Mouse (Mus musculus) stomach, embryonic 14.5 days (tissue): Measurements from ENCODE around the gene Nr1h4. TPM values are rescaled to one million over a fixed set of nuclear protein-coding genes. Genes with fewer than 3 reads are reported as not detected.
A peak's percentile ranks its signal among the peaks of the same experiment; 100 is the strongest.

ENCODE experiments used
- ATAC-seq: fragments of 200-750 bp; cut with Nextera tagmentation; 2 replicates; pipeline ENCODE4 v1.8.0; 2017; ENCODE audit warnings: low read depth, moderate TSS enrichment; ENCODE audit not compliant: insufficient number of reproducible peaks, insufficient read depth, low FRiP score
- H3K27ac ChIP-seq: fragments of 300-500 bp; sonication (generic); 2 replicates; pipeline ENCODE4 v1.5.1; 2014; ENCODE audit warnings: mild to moderate bottlenecking, low read length, moderate library complexity, mixed read lengths
- H3K27me3 ChIP-seq: fragments of 300-500 bp; sonication (generic); 2 replicates; pipeline ENCODE4 v1.6.1; 2014; ENCODE audit warnings: low read length, control low read depth, mixed read lengths; ENCODE audit not compliant: control insufficient read depth, insufficient read depth
- H3K36me3 ChIP-seq: fragments of 300-500 bp; sonication (generic); 2 replicates; pipeline ENCODE4 v1.6.1; 2014; ENCODE audit warnings: mild to moderate bottlenecking, control low read depth, low read length, moderate library complexity, mixed read lengths; ENCODE audit not compliant: control insufficient read depth, insufficient read depth
- H3K4me1 ChIP-seq: fragments of 300-500 bp; sonication (generic); 2 replicates; pipeline ENCODE4 v1.6.1; 2014; ENCODE audit warnings: low read length, control low read depth, mixed read lengths; ENCODE audit not compliant: control insufficient read depth, insufficient read depth
- H3K4me2 ChIP-seq: fragments of 300-500 bp; sonication (generic); replicated peaks from 2 replicates; pipeline ENCODE4 v1.6.1; 2014; ENCODE audit warnings: low read depth, low read length, control low read depth
- H3K4me3 ChIP-seq: fragments of 300-500 bp; sonication (generic); 2 replicates; pipeline ENCODE4 v1.5.1; 2014; ENCODE audit warnings: low read depth, low read length, control low read depth
- H3K9ac ChIP-seq: fragments of 300-500 bp; sonication (generic); replicated peaks from 2 replicates; pipeline ENCODE4 v1.6.1; 2014; ENCODE audit warnings: low read depth, mild to moderate bottlenecking, control low read depth, low read length, moderate library complexity, mixed read lengths
- H3K9me3 ChIP-seq: fragments of 300-500 bp; sonication (generic); 2 replicates; pipeline ENCODE4 v1.6.1; 2016; ENCODE audit warnings: low read depth, low read length, control low read depth; ENCODE audit not compliant: control insufficient read depth
- WGBS: fragments of 180-500 bp; shearing (Covaris S2); extraction: QIAGEN DNeasy Blood & Tissue Kit; methylation state at CpG from one replicate; pipeline ENCODE4 v1.1.7; 2014; 5-methylcytosine and 5-hydroxymethylcytosine counted together
- polyA plus RNA-seq: library from polyadenylated mRNA; unstranded; fragments of >200 nt; fragmentation: Nextera tagmentation; extraction: Ambion mirVana; gene quantifications from 2 replicates; pipeline ENCODE4 v1.2.1, GENCODE M21; 2014

The Nr1h4 gene
- polyA plus RNA-seq, 1 experiment from 2014 or later, result 1.9 TPM

DNA sequence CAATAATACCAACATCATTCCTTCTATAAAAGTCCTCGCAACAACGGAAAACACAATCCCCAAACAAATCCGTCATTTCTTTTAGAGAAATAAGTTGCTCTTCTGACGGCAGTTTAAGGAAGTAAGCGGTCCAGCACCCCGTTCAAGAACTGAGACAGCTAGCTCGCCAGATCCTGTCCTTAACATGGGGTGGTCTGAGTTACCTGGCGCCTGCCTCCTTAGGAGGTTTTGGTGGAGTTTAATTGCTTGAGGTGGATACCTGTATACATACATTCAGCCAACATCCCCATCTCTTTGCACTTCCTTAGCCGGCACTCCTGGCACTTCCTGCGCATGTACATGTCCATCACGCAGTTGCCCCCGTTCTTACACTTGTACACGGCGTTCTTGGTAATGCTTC, 50.3 kb downstream of the Nr1h4 start:
- Histone ChIP-seq H3K36me3 (no peaks in the 10 kb centered on the region), H3K4me2 (no peak overlapping the region), H3K27ac (no peak overlapping the region), H3K9me3 (no peaks in the 10 kb centered on the region), H3K4me1 (no peaks in the 10 kb centered on the region), H3K27me3 (no peaks in the 10 kb centered on the region), H3K4me3 (no peak overlapping the region), H3K9ac (no peak overlapping the region)
- ATAC-seq, result no peak
- 89% methylated on average over 14 of the region's 14 CpGs for WGBS

DNA sequence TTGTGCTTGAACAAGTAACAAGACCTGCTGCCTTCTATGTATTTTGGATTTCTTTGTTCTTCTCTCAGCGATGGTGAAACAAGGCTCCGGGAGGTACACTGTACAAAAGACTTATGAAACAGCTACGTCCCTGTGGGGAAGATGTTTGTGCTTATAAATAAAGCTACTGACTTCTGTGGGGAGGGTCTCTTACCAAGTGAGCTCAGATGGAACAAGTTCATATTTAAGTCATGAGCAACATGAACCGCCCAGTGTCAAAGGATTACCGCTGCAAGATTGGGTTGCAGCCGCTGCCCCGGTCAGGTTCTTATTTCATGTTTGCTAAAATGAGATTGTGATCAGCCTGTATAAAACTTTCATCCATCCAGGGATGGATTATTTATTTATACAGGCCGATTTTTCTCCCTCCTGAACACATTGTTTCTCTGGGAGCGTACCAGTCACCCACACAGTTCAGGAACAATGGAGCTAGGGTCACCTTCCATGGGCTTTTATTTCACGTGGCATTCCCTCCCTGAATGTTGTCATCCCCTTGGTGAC, 51.2 kb downstream of the Nr1h4 start:
- ATAC-seq, result no peak
- 65% methylated on average over 10 of the region's 10 CpGs for WGBS
- no peak overlapping the region for H3K4me3 ChIP-seq
- H3K36me3 ChIP-seq, result no peaks in the 10 kb centered on the region
- H3K9me3 ChIP-seq, result no peaks in the 10 kb centered on the region
- H3K9ac ChIP-seq, result no peak overlapping the region
- H3K4me2 ChIP-seq, result no peak overlapping the region
- no peaks in the 10 kb centered on the region for H3K27me3 ChIP-seq
- no peaks in the 10 kb centered on the region for H3K4me1 ChIP-seq
- H3K27ac ChIP-seq, result no peak overlapping the region

DNA sequence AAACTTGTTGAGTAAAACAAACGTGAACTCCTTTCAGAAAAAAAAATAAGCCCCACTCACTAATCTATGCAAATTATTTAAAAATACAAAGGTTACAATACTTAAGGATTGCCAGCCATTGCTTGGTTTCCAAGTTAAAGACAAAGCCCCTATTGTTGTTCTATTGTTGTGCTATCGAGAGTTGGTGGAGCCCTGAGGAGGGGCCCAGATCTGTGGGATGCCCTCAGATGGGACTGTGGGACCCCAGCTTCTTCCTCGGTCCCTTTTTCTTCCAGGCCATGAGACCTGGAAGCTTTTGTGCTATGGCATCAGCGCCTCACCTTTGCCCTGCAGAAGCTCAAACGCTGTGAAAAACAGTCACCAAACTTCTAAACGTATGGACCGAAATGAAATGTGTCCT, 51.7 kb downstream of the Nr1h4 start:
- Histone ChIP-seq H3K4me1 (no peaks in the 10 kb centered on the region), H3K36me3 (no peaks in the 10 kb centered on the region), H3K9ac (no peak overlapping the region), H3K4me2 (no peak overlapping the region), H3K27me3 (no peaks in the 10 kb centered on the region), H3K27ac (no peak overlapping the region), H3K9me3 (no peaks in the 10 kb centered on the region), H3K4me3 (no peak overlapping the region)
- 55% methylated on average over 7 of the region's 7 CpGs for WGBS
- no peak for ATAC-seq

DNA sequence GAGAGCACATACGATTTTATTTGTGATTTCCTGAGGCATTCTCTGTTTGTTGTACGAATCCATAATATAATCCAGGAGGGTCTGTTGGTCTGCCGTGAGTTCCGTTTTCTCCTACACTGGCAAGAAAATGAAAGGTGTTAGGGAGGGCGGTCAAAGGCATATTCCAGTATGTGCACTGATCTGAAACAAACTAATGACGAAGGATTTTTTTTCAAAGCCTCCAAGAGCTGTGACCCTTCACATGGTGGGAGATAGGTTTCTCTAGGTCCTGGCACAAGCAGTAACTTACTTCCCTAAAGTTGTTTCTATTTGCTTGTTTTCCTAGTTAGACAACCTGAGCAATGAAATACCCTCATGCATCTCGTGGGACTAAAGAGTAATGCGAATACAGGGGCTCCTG, 54.6 kb downstream of the Nr1h4 start:
- H3K36me3 ChIP-seq, result no peaks in the 10 kb centered on the region
- H3K4me2 ChIP-seq, result no peak overlapping the region
- no peaks in the 10 kb centered on the region for H3K9me3 ChIP-seq
- ATAC-seq, result no peak
- WGBS, result 86% methylated on average over 8 of the region's 8 CpGs
- no peaks in the 10 kb centered on the region for H3K27me3 ChIP-seq
- H3K4me1 ChIP-seq, result no peaks in the 10 kb centered on the region
- no peak overlapping the region for H3K9ac ChIP-seq
- no peak overlapping the region for H3K4me3 ChIP-seq
- no peak overlapping the region for H3K27ac ChIP-seq

DNA sequence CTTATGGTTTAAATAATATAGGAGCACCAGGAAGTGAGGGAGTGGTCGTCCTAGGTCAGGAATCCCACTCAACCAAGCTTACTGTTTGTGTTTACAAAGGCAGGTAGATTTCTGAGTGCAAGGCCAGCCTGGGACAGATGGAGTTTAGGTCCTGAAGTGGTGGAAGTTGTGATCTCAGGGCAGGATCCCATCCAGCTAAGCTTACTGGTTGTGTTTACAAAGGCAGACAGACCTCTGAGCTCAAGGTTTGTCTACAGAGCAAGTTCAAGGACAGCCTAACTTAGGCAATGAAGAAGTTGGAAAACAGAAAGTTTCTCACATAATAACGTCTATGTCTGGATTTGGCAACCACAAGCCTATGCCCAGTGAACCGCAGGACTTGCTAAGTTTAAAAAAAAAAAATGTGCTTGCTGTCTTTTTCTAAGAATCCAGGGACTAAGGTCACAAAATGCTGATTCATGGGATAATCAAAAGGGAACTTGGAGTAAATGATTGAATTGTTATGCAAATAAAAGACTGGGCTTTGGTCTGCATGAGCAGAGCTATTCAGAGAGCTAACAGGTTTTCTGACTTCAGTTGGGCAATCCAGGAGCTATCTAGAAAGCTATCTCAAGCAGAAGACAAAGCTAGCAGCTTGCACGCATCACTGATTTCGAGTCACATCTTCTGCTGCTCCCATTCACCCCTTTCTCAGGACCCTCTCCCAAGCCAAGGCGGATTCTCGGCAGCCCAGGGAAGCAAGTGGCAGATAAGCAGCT, 62.6 kb downstream of the Nr1h4 start:
- 71% methylated on average over 7 of the region's 7 CpGs for WGBS
- no peaks in the 10 kb centered on the region for H3K27me3 ChIP-seq
- ATAC-seq, result no peak

DNA sequence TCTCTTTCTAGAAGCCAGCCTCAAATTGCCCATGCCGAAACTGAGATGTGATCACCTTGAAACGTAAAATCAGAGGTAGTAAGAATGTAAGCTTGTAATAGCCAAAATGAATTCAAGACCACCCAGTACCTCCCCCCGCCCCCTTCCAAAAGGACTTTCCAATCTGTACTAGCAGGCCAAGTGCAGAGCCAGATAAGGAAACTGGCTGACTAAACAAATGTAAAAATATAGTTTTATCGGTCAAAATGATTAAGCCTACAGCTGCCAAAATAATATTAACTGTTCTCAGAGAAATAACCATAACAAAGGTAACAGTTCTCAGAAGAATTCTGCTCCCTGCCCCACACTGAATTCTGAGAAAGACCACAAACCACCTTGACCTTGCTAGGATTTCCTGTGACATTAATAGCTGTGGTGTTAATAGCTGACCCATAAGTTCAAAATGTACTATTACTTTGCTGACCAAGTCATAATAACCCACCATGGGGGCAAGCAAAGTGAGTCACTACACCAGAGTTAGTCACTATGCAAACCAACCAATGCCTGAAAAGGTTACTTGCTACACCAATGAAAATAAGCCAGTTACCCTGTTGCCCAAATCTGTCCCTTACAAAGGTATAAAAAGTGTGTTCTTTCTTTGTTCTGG, 68.5 kb downstream of the Nr1h4 start:
- Histone ChIP-seq H3K4me1 (peaks cover 4% of the 10 kb centered on the region; the same call in 1 of the 2 replicates), H3K9ac (no peak overlapping the region), H3K4me3 (no peak overlapping the region), H3K27me3 (no peaks in the 10 kb centered on the region), H3K4me2 (no peak overlapping the region), H3K9me3 (no peaks in the 10 kb centered on the region), H3K36me3 (no peaks in the 10 kb centered on the region), H3K27ac (no peak overlapping the region)
- no peak for ATAC-seq
- 81% methylated on average over 4 of the region's 4 CpGs for WGBS

More for the DNA sequence above, 62.6 kb downstream of the Nr1h4 start:
- Histone ChIP-seq H3K9ac (no peak overlapping the region), H3K4me2 (no peak overlapping the region), H3K36me3 (no peaks in the 10 kb centered on the region), H3K27ac (no peak overlapping the region), H3K4me3 (no peak overlapping the region), H3K4me1 (no peaks in the 10 kb centered on the region), H3K9me3 (no peaks in the 10 kb centered on the region)

DNA sequence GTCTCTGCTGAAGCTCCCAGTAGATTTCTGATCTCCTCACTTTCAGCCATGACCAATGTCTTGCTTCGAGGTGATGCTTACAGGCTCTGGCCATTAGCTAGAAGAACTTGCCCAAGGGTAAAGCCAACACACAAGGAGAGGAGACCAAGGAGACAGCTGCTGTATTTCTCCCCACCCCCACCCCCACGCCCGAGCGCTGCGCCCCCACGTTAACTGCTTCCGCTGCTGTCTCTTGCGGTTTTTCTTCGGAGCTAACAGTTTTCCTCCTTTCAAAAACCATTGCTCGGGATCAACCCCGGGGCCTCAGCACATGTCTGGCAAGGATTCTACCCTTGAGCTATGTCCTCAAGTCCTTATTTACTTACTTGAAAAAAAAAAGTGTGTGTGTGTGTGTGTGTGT, 70.5 kb downstream of the Nr1h4 start:
- Histone ChIP-seq H3K9me3 (no peaks in the 10 kb centered on the region), H3K4me2 (no peak overlapping the region), H3K4me3 (no peak overlapping the region), H3K4me1 (peaks cover 4% of the 10 kb centered on the region; the same call in 1 of the 2 replicates), H3K9ac (no peak overlapping the region), H3K27me3 (no peaks in the 10 kb centered on the region), H3K27ac (no peak overlapping the region), H3K36me3 (no peaks in the 10 kb centered on the region)
- 72% methylated on average over 11 of the region's 11 CpGs for WGBS
- ATAC-seq, result no peak

DNA sequence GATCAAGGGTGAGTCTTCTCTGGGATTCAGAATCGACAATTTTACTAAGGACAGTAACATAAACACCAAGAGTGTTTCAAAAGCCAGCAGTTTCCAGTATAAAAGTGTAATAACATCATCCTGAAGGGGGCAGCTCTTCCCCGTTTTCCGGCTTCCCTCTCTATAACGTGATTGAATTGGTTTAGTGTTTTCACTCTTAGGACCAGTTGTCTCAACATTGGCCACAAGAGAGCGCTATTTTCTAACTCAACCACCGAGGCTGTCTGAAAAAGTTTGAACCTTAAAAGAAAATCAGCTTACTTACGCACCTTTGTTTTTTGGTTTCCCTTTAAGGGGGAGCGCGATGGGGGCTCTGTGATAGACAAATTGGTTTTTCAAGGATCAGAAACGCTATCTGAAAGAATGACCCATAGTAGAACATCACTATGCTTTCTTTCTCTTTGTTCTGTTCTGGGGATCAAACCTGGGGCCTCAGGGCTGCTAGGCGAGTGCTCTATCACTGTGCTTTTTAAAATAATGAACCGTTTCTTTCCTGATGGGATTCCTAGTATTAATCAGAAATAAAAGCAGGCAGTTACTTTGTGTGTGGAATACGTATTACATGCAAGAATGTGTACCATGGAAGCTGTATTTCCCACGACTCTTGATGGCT, 71.4 kb downstream of the Nr1h4 start:
- H3K4me3 ChIP-seq, result no peak overlapping the region
- H3K4me1 ChIP-seq, result peaks cover 4% of the 10 kb centered on the region; the same call in 1 of the 2 replicates
- no peak overlapping the region for H3K9ac ChIP-seq
- ATAC-seq, result peak; percentile 62; the same call in 1 of the 2 replicates
- no peaks in the 10 kb centered on the region for H3K9me3 ChIP-seq
- WGBS, result 16% methylated on average over 14 of the region's 14 CpGs
- peak overlapping the region; percentile 22; the same call in 1 of the 2 replicates for H3K4me2 ChIP-seq
- no peak overlapping the region for H3K27ac ChIP-seq
- no peaks in the 10 kb centered on the region for H3K36me3 ChIP-seq
- H3K27me3 ChIP-seq, result no peaks in the 10 kb centered on the region
